Mouse (Mus musculus) embryonic fibroblast, embryonic 13.5 days (primary cell): ENCODE results near the gene Hgd.

Source experiments
- CTCF ChIP-seq: IDR thresholded peaks from 2 replicates; pipeline ENCODE4 v1.5.1; 2011; ENCODE audit warnings: mild to moderate bottlenecking, control low read depth, low read length, moderate library complexity, borderline replicate concordance; ENCODE audit not compliant: insufficient read depth
- POLR2A ChIP-seq: IDR thresholded peaks from 2 replicates; pipeline ENCODE4 v1.6.1; 2011; ENCODE audit warnings: low read depth, mild to moderate bottlenecking, control low read depth, low read length, moderate library complexity

DNA sequence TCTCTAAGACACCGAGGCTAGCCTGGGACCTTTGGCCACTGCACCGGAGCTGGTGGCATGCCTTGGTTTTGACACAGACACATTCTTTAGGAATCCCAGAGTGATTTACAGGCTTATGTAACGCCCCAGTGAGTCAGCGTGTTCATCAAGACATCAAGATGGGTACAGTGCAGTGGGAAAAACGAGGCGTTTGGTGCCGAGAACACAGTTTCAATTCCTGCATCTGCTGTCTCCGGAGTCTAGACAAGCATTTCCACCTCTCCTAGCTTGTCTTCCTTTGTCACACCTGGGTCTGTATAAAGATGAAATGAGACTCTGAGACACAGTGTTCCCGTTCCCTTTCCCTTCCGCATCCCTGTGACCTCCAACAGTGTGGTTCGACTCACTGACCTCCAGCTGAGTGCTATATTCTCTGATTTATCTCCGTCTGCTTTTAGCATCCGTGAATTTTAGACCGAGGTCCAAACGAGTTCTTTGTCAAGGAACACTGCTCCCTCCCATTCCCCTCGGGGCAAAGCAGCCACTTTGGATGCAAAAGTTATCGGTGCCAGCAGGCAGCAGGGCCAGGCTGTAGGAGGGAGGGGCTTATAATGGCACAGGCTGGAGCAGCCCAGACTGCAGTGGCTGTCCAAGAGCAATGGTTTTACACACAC, 96.2 kb downstream of the Hgd start:
- TF ChIP-seq POLR2A (no peak), CTCF (no peak)
